Mouse (Mus musculus) ES-E14 (cell line): ENCODE measurements at regions not wholly inside any gene's neighbourhood (a gene's known extent, or its start where the extent isn't known, plus 50 kb on each side); places are given as distances from the start of the nearest gene placed in this dataset.

ENCODE experiments used
- DNase-seq: peaks from one replicate; pipeline ENCODE4 v3.0.0-alpha.2; 2013; ENCODE audit warnings: low read depth, low spot score
- H3K27ac ChIP-seq: 2 replicates; pipeline ENCODE4 v1.5.1; 2012; ENCODE audit warnings: low read depth, mild to moderate bottlenecking, low read length, moderate library complexity, mixed read lengths; ENCODE audit not compliant: poor library complexity, insufficient read depth, severe bottlenecking
- H3K36me3 ChIP-seq: 2 replicates; pipeline ENCODE4 v1.6.1; 2012; ENCODE audit warnings: mild to moderate bottlenecking, low read length, moderate library complexity, mixed read lengths; ENCODE audit not compliant: control insufficient read depth, poor library complexity, insufficient read depth, severe bottlenecking
- H3K4me1 ChIP-seq, 2 experiments: fragments of 150-350 bp in 1 of 2; sonication (generic) in 1 of 2; 2 replicates each; pipeline ENCODE4 v1.6.1; 2012; ENCODE audit warnings: low read length in 2 of 2, mild to moderate bottlenecking in 1 of 2, mixed read lengths in 1 of 2; ENCODE audit not compliant: control insufficient read depth in 2 of 2, insufficient read depth in 2 of 2, poor library complexity in 1 of 2
- H3K4me3 ChIP-seq, 2 experiments: fragments of 150-350 bp in 1 of 2; sonication (generic) in 1 of 2; 2 replicates each; pipeline ENCODE4 v1.5.1; 2012; ENCODE audit warnings: low read length in 2 of 2, low read depth in 1 of 2, mild to moderate bottlenecking in 1 of 2, mixed read lengths in 1 of 2; ENCODE audit not compliant: insufficient read depth in 1 of 2, poor library complexity in 1 of 2, severe bottlenecking in 1 of 2
- H3K9ac ChIP-seq: 2 replicates; pipeline ENCODE4 v1.6.1; 2012; ENCODE audit warnings: low read depth, mild to moderate bottlenecking, low read length, mixed read lengths; ENCODE audit not compliant: poor library complexity, insufficient read depth, severe bottlenecking
- H3K9me3 ChIP-seq: fragments of 150-350 bp; sonication (generic); 2 replicates; pipeline ENCODE4 v1.6.1; 2012; ENCODE audit warnings: low read depth, mild to moderate bottlenecking, low read length; ENCODE audit not compliant: control insufficient read depth, insufficient read depth
- CHD2 ChIP-seq: IDR thresholded peaks from 2 replicates; pipeline ENCODE4 v1.6.1; 2014; ENCODE audit warnings: mild to moderate bottlenecking, low read depth, low read length, inconsistent platforms
- HCFC1 ChIP-seq: IDR thresholded peaks from 2 replicates; pipeline ENCODE4 v1.6.1; 2012; ENCODE audit warnings: low read length, inconsistent platforms, borderline replicate concordance; ENCODE audit not compliant: insufficient read depth
- MAFK ChIP-seq: IDR thresholded peaks from 2 replicates; pipeline ENCODE4 v1.6.1; 2014; ENCODE audit warnings: mild to moderate bottlenecking, low read depth, low read length, inconsistent platforms; ENCODE audit not compliant: insufficient read depth
- ZC3H11A ChIP-seq: IDR thresholded peaks from 2 replicates; pipeline ENCODE4 v1.6.1; 2012; ENCODE audit warnings: low read depth, mild to moderate bottlenecking, inconsistent platforms, low read length, borderline replicate concordance
- ZNF384 ChIP-seq: IDR thresholded peaks from 2 replicates; pipeline ENCODE4 v1.6.1; 2012; ENCODE audit warnings: low read depth, low read length, inconsistent platforms
- in situ Hi-C, 2 experiments: fragments of 600-800 bp; cut with MboI; formaldehyde crosslinking; loops; one replicate each; pipeline ENCODE4 v1.15.1; 2025; ENCODE audit warnings: low sequenced_read_pairs in 2 of 2, inconsistent platforms in 1 of 2; ENCODE audit not compliant: unreplicated experiment in 2 of 2

GRCm38 (mm10) chr3:135745417-135745816, 54.1 kb upstream of the Nfkb1 start:
- no peak for TF ChIP-seq CHD2
- no peak for TF ChIP-seq MAFK
- TF ChIP-seq ZNF384, result no peak
- no peak for TF ChIP-seq HCFC1
- TF ChIP-seq ZC3H11A, result no peak
- Histone ChIP-seq H3K4me1 (no peaks in the 10 kb centered on the region), H3K9me3 (no peaks in the 10 kb centered on the region), H3K9ac (no peak overlapping the region), H3K4me3 (no peak overlapping the region), H3K27ac (no peak overlapping the region), H3K36me3 (no peaks in the 10 kb centered on the region)
- no peak for DNase-seq
- in situ Hi-C loops, result loop anchor here in 1 of 2 experiments (25.0 kb wide), 1 partner anchor 458 kb away; the partner anchor contains the start of gene Bdh2
